Mouse (Mus musculus) ovary, postnatal 14 days (tissue): ENCODE measurements at regions not wholly inside any gene's neighbourhood (a gene's known extent, or its start where the extent isn't known, plus 50 kb on each side); places are given as distances from the start of the nearest gene placed in this dataset.
"Not testable (repeated sequence)": the region's sequence is repeated elsewhere in the genome, so short reads cannot be mapped to it uniquely, and the experiment has no call there.

ENCODE experiments used
- DNase-seq: peaks from one replicate; pipeline ENCODE4 v3.0.0; 2022; ENCODE audit warnings: low spot score

DNA sequence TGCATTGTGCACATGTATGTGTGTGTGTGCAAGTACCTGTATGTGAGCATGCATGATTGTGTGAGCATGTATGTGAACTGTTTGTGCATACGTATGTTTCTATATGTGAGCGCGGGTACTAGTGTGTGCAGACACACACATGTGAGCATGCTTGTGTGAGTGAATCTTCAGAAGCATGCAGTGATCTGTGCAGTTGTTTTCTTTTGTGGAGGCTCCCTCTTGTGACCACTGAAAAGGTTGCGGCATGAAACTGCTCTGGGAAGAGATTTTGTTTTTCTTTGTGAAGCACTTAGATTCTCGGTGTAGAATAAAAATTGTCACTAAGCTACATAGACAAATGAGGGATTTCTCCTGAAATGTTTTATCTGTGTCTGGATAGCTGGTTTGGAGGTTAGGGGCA lies 189.2 kb upstream of the Rapgef5 start:
- DNase-seq, result not testable (repeated sequence)

DNA sequence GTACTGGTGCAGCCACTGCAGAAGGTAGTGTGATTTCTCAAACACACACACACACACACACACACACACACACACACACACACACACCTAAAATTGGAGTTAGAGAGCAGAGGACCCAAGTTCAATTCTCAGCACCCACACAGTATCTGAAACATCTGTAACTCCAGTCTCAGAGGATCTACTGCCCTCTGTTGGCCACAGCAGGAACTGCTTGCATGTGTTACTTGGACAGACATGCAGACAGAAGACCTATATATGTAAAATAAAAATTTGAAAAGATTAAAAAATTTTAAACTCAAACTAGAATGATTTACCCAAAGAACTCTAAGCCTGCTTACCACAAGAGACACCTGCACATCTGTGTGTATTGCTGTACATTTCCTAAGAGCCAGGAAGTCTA lies 185.9 kb upstream of the Rapgef5 start:
- no peak for DNase-seq

DNA sequence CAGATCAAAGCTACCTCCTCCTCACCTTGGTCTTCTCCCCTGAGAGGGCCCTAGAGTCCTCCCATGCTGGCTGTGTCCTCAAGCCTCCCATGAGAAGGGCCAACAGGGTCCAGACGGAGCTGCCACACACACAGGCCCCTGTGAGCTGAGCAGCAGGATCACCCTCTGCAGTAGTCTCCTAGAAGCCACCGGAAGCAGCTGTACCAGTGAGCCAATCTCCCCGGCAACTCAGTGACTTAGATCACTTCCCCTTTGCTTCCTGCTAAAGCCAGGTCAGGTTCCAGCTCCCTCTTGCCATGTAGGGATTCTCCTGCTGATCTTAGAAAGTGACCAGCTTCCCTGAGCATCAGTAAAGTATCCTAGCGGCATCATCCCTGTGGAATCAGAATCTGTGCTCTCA lies 179.4 kb upstream of the Rapgef5 start:
- no peak for DNase-seq

DNA sequence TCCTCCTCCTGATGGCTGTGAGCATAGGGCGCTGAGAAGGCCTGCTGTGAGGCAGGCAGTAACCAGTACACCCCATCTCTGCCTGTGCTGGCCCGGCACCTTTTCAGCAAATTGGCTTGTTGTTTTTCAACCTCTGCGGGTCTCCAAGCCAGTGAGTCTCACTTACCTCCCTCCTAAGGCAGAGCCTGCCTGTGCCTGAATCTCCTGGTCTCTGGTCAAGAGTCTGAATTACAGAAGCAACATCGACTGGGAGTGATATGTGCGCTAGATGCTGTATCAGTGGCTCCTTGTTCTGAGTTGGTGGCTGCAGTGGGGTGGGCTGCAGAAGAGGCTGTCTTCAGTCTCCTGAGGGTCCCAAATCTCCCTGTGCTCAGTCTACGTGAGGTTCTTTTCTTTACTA lies 174.0 kb upstream of the Rapgef5 start:
- no peak for DNase-seq

DNA sequence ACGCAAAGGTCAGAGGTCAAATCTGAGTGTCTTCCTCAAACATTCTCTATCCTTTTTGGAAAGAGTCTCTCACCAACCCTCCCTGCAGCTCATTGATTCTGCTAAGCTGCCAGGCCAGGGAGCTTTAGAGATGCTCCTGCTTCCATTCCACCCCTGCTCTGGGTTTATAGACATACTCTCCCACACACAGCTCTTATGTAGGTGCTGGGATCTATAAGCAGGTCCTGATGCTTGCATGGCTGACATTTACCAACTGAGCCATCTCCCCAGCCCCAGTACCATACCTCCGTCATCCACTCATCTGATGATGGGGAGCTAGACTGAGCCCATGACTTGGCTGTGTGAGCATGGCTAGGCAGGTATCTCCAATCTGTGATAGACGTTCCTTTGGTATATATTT lies 173.2 kb upstream of the Rapgef5 start:
- DNase-seq, result no peak

DNA sequence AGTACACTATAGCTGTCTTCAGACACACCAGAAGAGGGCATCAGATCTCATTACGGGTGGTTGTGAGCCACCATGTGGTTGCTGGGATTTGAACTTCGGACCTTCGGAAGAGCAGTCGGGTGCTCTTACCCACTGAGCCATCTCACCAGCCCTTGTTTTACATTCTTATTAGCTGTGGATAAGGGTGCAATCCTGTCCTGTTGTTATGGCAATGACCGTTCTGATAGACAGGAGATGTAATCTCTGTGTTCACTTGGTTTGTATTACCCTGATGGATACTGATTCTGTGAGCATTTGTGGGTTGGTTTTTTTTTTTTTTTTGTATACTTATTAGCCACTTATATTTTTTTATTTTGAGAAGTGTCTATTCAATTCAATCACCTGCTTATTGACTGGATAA lies 172.7 kb upstream of the Rapgef5 start:
- not testable (repeated sequence) for DNase-seq

DNA sequence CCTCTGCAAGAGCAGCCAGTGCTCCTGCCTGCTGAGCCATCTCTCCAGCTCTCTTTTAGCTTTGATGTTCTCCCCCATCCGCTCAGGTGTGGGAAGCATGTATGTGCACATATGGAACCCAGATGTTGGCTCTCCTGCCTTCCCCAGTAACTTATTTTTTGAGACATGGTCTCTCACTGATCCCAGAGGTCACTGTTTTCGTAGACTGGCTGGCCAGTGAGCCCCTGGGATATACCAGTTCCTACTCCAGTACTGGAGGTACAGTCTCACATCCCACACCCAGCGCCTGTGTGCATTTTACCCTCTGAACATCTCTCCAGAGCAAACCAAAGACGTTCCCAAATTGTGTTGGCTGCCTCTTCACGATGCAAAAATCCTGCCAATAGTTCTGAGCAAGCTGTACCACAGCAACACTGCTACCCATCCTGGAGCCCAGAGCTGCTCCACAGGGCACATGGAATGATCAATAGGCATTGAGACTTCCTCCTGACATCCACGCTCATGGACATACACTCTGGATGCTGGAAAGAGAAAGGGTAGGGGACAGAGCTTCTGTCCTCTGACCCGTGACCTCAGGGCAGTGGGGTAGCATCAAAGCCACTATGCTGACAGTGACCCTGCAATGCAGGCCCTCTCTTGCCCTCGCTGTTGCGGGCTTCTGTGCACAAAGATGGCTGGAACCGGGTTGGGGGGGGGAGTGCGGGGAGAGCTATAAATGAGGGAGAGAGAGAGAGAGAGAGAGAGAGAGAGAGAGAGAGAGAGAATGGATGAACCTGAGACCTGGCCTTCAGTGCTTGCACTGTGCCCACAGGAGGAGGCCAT lies 171.8 kb upstream of the Rapgef5 start:
- DNase-seq, result no peak

DNA sequence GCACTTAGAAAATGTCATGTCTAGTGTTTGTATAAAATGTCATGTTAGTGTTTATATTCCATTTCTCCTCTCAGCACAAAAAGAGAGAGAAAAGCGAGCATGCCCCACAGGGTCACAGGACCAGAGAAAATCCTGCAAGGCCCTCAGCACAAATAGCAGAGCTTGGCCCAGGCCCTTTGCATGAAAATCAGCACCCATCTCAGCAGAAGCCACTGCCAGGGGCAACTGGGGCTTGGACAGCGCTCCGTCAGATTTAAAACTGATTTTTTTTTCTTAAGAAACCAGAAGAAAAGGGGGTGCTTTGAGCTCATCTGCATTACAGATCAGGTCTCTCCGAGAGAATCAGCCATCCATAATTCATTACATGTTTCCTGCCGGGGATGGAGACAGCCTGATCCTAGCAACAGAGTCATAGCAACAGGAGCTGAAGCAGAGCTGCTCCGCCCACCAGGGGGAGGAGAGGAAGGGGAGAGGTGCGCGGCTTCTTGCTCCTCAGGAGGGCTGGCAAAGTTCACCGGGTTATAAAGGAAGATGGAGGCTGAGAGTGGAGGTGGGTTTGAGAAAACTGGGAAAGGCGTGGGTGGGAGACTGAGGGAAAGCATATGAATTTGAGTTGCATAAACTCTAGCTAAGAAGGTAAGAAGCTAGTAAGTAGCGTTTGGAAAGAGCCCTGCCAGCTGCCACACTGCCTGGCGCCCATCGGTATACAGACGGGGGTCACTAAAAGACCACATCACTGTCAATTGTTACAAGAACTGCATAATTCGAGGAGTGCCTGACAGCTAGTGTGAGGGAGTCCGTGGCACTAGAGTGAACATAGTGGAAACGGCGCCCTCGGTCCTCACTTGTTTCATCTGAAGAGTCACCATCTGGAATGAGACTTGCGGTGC lies 170.9 kb upstream of the Rapgef5 start:
- no peak for DNase-seq

DNA sequence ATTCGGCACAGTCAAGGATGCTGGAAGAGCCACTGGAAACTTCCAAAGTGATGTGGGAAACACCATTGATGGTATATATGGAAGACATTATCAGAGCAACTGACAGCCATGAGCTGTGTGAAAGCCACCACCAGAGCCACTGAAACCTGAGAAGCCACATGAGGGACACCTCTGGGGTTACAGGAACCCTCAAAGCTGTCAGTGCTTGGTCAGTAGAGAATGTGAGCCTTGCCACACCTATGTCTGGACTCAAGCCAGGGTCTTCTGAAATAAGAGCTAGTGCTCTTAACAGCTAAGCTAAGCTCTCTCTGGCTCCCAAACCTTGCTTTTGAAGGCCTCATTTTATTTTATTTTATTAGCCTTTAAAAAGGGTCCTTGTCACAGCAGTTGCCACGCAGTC lies 170.2 kb upstream of the Rapgef5 start:
- DNase-seq, result no peak

DNA sequence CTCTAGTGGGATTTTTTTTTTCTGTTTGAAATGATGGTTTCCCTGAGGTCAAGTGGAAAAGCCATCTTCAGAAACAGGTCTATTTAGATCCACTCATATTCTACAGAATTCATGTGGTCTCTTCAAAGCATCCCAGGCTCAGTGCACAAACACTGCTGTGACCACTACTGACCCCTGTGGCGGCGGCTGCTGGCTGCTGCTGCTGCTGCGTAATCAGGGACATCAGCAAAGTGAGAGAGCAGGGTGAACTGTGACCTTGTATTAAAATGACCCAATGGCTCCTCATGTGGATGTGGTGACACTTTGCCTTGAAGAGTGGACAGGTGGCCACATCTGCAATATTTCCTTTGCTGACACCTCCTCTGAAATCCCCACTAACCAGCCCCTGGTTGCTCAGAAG lies 169.1 kb upstream of the Rapgef5 start:
- DNase-seq, result no peak

DNA sequence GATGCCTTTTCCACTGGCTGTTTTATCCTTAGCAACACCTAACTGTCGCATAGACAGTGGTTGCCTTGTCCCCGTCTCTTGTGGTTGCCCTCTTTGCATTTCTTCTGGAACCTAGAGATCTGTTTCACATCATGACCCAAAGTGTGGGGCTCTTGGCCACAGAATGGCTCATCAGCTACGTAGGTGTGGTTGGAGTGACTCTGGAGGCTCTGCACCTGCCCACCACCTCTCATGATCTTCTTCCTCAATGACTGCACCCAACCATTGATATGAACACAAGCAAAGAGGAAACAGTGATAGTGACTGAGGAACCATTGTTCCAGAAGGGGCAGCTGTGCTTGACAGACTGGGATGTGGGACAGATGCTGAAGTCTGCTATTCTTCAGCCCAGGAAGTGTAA lies 167.8 kb upstream of the Rapgef5 start:
- DNase-seq, result no peak

DNA sequence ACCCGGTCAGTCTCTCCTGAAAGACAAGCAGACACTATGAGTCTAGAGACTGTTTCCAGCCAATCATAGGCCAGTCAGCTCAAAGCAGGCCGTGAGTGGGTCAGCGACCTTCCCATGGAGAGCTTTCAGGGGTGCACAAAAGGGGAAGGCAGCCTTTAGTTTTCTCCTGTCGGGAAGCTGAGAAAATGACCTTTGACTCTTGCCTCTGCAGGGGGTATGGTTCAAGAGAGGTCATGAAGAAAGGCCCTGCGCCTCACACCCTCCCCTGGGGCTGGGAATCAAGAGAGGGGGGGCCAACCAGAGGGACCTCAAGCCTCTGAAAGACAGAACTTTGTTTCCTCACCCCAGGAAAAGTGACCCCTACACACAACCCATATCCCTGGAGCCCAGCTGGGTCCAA lies 164.4 kb upstream of the Rapgef5 start:
- DNase-seq, result no peak

DNA sequence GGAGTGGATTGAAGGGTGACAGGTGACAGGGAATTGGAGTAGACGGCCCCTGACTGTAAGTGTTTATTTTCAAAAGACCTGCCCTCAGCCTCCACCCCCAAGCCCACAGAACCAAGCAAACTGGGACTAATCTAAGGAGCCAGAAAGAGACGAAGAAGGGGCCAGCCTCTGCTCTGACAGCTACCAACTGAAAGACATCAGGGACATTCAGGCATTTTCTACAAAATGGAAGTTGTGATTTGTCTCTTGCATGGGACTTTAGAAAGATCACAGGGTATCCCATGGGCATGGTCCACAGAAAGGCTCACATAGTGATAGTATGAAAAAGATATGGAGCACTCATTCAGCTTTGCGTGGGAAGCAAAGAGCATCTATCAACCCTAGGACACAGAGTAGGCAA lies 163.8 kb upstream of the Rapgef5 start:
- no peak for DNase-seq

DNA sequence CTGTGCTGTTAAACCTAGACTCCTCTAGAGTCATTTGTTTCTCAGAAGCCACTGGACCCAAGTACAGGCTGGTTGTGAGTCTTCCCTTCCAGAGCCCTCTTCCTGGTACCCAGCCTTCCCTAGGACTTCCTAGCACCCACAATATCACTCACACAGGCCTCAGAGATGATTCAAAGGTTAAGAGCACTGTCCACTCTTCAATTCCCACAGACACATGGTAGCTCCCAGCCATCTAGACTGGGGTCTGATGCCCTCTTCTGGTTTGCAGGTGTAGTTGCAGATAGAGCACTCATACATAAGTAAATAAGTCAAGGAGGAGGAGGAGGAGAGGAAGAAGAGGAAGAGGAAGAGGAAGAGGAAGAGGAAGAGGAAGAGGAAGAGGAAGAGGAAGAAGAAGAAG lies 163.3 kb upstream of the Rapgef5 start:
- DNase-seq, result no peak

DNA sequence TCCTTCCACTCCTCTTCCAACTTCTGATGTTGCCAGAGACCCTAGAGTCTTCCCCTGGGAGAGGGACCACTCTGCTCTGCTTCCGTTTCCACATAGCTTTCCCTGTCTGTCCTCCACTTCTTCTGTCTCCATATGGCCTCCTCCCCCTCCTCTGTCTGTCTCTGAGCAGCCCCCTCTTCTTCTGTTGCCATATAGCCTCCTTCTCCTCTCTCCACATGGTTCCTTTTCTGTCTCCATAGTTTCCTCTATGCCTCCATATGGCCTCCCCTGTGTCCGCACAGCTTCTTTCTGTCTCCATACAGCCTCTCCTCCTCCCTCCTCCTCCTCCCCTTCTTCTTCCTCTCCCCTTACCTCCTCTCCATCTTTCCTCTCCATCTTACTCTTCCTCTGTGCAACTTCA lies 158.5 kb upstream of the Rapgef5 start:
- no peak for DNase-seq

DNA sequence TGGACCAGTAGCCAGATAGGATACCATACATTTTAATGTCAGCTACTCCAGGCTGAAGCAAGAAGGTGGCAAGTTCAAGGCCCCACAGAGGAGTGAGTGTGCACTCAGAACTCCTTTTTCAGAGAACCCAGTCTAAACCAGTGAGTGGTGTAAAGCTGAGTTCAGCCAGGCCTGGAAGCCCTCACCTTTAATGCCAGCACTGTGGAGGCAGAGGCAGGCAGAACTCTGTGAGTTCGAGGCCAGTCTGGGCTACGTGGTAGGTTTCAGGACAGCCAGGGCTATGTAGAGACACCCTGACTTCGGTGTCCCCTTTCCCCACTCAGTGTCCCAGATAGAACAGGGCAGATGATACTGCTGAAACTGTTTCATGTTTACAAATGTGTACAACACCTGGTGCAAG lies 157.4 kb upstream of the Rapgef5 start:
- no peak for DNase-seq

DNA sequence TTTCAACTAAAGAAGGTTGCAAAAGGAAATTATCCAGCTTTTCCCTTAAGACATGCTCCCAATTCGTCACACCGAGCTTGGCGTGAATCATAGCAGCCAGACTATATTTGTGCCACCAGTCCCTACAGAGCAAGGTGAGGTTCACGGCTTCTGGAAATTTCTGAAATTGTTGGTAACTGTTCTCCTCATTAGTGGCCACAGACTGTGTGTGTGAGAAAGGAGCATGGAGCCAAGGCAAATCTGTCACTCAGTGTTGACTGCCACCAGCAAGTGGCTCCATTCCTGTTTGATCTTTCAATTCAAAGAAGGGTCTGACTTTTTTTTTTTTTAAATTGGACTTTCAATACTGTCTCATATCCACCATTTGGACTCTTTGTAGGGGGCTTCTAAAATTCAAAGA lies 156.1 kb upstream of the Rapgef5 start:
- DNase-seq, result no peak

DNA sequence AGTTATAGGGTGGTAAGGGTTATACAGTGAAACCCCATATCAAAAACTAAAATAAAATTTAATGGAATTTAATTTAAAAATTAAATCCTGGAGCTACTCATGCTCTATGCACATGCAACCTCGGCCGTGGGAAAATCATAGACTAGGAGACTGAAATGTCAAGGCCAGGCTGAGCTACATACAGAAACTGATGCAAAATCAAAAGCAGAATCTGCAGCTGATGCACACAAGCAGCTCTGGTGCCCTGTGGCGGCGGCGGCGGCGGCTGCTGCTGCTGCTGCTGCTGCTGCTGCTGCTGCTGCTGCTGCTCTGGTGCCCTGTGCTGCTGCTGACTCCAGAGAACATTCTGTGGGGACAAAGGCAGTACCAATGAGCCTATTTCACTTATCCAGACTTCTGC lies 154.5 kb upstream of the Rapgef5 start:
- no peak for DNase-seq

DNA sequence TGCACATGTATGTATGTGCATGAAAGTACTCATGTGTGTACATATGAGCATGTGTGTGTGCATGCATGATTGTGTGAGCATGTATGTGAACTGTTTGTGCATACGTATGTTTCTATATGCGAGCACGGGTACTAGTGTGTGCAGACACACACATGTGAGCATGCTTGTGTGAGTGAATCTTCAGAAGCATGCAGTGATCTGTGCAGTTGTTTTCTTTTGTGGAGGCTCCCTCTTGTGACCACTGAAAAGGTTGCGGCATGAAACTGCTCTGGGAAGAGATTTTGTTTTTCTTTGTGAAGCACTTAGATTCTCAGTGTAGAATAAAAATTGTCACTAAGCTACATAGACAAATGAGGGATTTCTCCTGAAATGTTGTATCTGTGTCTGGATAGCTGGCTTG lies 152.8 kb upstream of the Rapgef5 start:
- DNase-seq, result not testable (repeated sequence)

DNA sequence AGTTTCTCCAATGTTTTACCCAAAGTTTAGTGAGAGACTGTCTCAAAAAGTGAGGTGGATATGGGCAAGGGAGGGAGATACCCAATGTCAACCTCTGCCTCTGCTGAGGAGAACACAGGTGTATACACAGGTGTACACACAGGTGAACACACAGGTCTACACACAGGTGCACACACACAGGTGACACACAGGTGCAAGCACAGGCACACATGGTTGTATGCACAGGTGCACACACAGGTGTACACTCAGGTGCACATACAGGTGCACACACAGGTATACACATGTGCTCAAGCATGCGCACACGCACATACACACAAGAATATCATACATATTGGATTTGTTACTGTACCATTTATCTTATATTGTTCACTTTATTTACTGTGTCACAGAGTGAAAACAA lies 151.1 kb upstream of the Rapgef5 start:
- DNase-seq, result no peak

DNA sequence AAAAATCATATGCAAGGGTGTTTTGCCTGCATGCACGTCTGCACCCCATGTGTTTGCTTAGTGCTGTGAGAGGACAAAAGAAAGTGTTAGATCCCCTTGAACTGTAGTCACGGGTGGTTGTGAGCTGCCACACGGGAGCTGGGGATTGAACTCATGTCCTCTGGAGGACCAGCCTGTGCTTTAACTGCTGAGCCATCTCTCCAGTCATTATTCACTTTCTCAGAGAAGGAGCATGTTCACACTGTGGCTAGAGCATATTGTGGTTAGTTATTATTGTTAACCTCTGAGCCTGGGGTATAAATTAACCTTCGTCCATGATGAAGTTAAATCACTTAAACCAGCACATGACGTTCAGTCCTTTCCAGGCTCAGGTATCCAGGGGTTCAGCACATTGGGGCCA lies 150.4 kb upstream of the Rapgef5 start:
- DNase-seq, result no peak

DNA sequence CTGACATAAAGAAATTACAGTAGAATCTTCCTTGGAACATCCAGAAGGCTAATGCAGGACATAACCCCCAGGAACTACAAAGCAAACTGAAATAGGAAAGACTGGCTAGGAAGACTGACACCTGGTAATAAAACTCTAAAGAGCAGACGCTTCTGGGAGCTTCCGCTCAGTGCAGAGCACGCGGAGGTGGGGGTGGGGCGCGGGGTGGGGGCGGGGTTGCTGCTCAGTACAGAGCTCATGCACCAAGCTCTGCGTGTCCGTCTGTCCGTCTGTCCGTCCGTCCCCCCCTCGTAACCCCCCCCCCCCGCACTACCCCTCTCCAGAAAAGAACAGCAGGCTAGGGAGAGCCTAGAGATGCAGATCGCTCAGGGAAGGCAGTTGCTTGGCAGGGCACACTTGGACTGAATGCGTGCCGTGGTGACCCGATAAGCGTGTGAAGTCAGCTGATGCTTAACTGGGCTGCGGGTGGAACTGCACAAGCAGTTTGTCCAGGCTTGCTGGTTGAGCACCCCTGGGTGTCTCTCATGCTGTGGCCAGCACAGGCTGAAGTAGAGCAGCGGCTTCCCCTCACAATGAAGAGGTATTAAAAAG lies 137.9 kb upstream of the Rapgef5 start:
- no peak for DNase-seq
